Mouse (Mus musculus): Measurements from ENCODE around the gene Ldlrad3. TPM values are rescaled to one million over a fixed set of nuclear protein-coding genes. Genes with fewer than 3 reads are reported as not detected.
A peak's percentile ranks its signal among the peaks of the same experiment; 100 is the strongest.

Gene Ldlrad3
- total RNA-seq, 2 experiments from 2014 or later, result 9.6 to 10.6 TPM

GRCm38 (mm10) chr2:102056144-102056543 is 130.0 kb downstream of the Ldlrad3 start:
- intact Hi-C loops (cut with DNase I), result no loop called here
- DNase-seq (ENCODE audit: low spot score in 2 of 2), result no peak

GRCm38 (mm10) chr2:102052951-102053660 is 133.1 kb downstream of the Ldlrad3 start:
- intact Hi-C loops (cut with DNase I), result no loop called here
- peak; percentile 70 to 93 for DNase-seq (ENCODE audit: low spot score in 2 of 2)

GRCm38 (mm10) chr2:102052353-102052752 is 133.8 kb downstream of the Ldlrad3 start:
- DNase-seq (ENCODE audit: low spot score in 2 of 2), result peak in 1 of 2 experiments; percentile 45
- intact Hi-C loops (cut with DNase I), result no loop called here

- DNase-seq (ENCODE audit: low spot score in 2 of 2), result no peak
- intact Hi-C loops (cut with DNase I), result no loop called here
Measured at GRCm38 (mm10) chr2:102049866-102050550, 136.2 kb downstream of the Ldlrad3 start.

- intact Hi-C loops (cut with DNase I), result no loop called here
- no peak for DNase-seq (ENCODE audit: low spot score in 2 of 2)
Measured at GRCm38 (mm10) chr2:102048296-102049175, 137.6 kb downstream of the Ldlrad3 start.

- no peak for DNase-seq (ENCODE audit: low spot score in 2 of 2)
- intact Hi-C loops (cut with DNase I), result no loop called here
Measured at GRCm38 (mm10) chr2:102046481-102046880, 139.7 kb downstream of the Ldlrad3 start.

- intact Hi-C loops (cut with DNase I), result no loop called here
- DNase-seq (ENCODE audit: low spot score in 2 of 2), result no peak
Measured at GRCm38 (mm10) chr2:102040456-102040855, 145.7 kb downstream of the Ldlrad3 start.

- intact Hi-C loops (cut with DNase I), result no loop called here
- DNase-seq (ENCODE audit: low spot score in 2 of 2), result no peak
Measured at GRCm38 (mm10) chr2:102040011-102040410, 146.2 kb downstream of the Ldlrad3 start.

- intact Hi-C loops (cut with DNase I), result loop anchor here (2.0 kb wide), 1 partner anchor 414 kb away; the partner anchor contains the start of gene Fjx1
- DNase-seq (ENCODE audit: low spot score in 2 of 2), result no peak
Measured at GRCm38 (mm10) chr2:102038895-102039667, 147.1 kb downstream of the Ldlrad3 start.

- DNase-seq (ENCODE audit: low spot score in 2 of 2), result peak; percentile 69 to 81
- intact Hi-C loops (cut with DNase I), result loop anchor here (2.0 kb wide), 1 partner anchor 414 kb away; the partner anchor contains the start of gene Fjx1
Measured at GRCm38 (mm10) chr2:102038229-102038894, 147.8 kb downstream of the Ldlrad3 start.

- DNase-seq (ENCODE audit: low spot score in 2 of 2), result no peak
- intact Hi-C loops (cut with DNase I), result no loop called here
Measured at GRCm38 (mm10) chr2:102036665-102037511, 149.3 kb downstream of the Ldlrad3 start.

- intact Hi-C loops (cut with DNase I), result loop anchor here (5.0 kb wide), 3 partner anchors 52 to 127 kb away; no protein-coding TSS in a partner anchor
- no peak for DNase-seq (ENCODE audit: low spot score in 2 of 2)
Measured at GRCm38 (mm10) chr2:102034513-102034879, 151.7 kb downstream of the Ldlrad3 start.

- intact Hi-C loops (cut with DNase I), result loop anchor here (5.0 kb wide), 3 partner anchors 52 to 127 kb away; no protein-coding TSS in a partner anchor
- DNase-seq (ENCODE audit: low spot score in 2 of 2), result no peak
Measured at GRCm38 (mm10) chr2:102033818-102034512, 152.2 kb downstream of the Ldlrad3 start.

- peak; percentile 77 to 86 for DNase-seq (ENCODE audit: low spot score in 2 of 2)
- intact Hi-C loops (cut with DNase I), result loop anchor here (5.0 kb wide), 3 partner anchors 51 to 126 kb away; no protein-coding TSS in a partner anchor
Measured at GRCm38 (mm10) chr2:102032713-102033343, 153.4 kb downstream of the Ldlrad3 start.

GRCm38 (mm10) chr2:102030652-102031051 is 155.5 kb downstream of the Ldlrad3 start:
- intact Hi-C loops (cut with DNase I), result loop anchor here (2.0 to 5.0 kb wide), 4 partner anchors 48 to 422 kb away; partner anchors contain the start of gene Fjx1
- peak; percentile 79 to 80 for DNase-seq (ENCODE audit: low spot score in 2 of 2)

- intact Hi-C loops (cut with DNase I), result loop anchor here (2.0 to 5.0 kb wide), 4 partner anchors 48 to 423 kb away; partner anchors contain the start of gene Fjx1
- no peak for DNase-seq (ENCODE audit: low spot score in 2 of 2)
Measured at GRCm38 (mm10) chr2:102030152-102030551, 156.0 kb downstream of the Ldlrad3 start.

All from left cerebral cortex, postnatal 14 days (tissue).